Mouse (Mus musculus) gastrocnemius, postnatal 25 days (tissue): Measurements from ENCODE around the gene Tmub1. TPM values are rescaled to one million over a fixed set of nuclear protein-coding genes. Genes with fewer than 3 reads are reported as not detected.
"Not testable (repeated sequence)": the region's sequence is repeated elsewhere in the genome, so short reads cannot be mapped to it uniquely, and the experiment has no call there.

Source experiments
- DNase-seq: peaks from one replicate; pipeline ENCODE4 v3.0.0; 2022
- total RNA-seq, 2 experiments: library from RNA; stranded (reverse); gene quantifications; 1 replicate in 1 of 2; 2 replicates in 1 of 2; pipeline ENCODE4 v1.2.3; 2021

The Tmub1 gene
- total RNA-seq, 2 experiments from 2014 or later = 17.2 to 18.9 TPM

DNA sequence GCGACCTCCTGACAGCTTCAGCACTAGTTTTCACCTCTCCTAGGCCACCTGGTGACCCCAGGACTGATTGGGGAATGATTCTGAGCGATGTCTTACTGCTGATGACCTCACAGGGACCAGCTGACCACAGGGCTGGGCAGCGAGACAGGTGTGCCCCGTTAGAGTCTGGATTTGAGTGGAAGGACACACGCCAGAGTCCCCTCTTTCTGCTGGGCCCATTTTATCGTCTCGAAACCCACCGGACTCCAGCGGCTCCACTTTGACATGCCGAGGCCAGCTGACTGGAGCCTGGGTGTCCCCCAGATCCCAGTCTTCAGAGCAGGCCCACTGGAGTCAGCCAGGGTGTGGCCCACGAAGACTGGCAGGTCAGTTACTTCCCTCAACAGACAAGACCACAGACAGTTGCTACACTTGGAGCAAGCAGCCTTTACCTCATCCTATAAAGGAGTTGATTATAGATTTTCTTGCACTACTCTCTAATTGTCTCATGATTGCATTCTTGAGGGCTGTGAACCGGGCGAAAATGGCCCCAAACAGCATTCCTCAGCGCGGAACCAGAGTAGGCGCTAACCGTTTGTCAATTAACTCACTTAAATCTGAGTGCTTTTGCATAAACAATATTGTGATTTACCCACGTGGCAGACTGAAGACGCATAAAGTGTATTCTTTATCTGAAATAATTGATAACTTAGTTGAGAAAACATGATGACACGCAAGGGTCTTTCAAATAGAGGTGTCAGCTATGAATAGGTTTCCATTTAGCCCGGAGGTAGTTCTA, 23.5 kb downstream of the Tmub1 start:
- no peak for DNase-seq

DNA sequence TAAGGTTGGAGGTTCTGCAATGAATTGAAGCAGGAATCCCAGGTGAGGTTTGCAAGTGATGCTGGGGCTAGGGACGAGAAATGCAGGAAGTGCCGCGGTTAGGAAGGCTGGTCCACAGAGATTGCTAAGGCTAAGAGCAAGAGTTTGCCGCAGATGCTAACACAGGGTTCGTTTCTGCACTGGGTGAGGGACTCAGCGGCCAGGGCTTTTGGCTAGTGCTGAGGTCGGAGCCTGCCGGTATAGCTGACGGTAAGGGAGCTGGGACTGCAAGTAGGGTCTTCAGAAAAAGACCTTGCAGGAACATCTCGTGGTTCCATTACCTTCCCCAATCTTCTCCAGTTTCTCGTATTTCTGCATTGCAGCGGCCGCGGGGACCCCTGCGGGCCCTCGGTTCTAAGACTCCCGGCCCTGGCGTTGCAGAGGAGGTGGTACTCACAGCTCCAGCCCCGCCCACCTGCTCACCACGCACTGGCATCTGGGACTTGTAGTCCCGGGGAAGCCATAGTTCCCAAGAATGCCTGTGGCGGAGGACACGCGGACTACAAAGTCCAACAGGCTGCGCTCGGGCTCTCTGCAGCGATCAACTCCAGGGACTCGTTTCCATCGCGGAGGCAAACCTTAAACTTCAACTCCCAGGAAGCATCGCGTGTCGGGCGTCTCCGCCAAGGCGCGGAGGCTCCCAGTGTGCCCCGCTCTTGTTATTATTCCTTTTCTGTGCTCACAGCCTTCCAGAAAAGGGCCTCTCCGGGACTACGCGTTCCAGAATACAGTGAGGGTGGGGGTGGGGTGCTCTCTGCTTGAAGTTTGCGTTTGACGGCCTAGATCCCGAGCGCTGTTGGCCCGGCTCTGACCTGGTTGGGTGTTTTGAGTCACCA, 24.3 kb downstream of the Tmub1 start, which contains the start of the genes Cdk5 and Slc4a2:
Gene Cdk5, minus strand, starts transcription at position 402 of the 875 bp plus-strand sequence.
Gene Slc4a2, plus strand, starts transcription at position 709 of the 875 bp plus-strand sequence.
- peak; percentile 99 for DNase-seq

DNA sequence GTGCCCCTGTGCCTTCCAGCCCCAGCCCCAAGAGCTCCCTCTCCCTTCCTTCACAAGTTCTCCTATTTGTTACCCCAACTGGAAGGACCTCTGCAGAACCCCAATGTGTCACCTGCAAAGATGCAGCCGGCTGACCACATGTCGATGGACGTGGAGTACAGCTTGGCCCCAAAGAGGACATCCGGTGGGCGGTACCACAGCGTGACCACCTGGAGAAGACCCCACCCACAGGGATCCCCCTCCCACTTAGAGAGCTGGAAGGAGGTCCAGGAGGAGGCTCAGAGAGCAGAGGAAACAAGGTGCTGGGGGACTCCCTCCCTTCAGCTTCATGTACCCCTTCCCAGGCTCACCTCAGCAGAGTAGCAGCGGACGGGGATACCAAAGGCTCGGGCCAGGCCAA, 27.3 kb downstream of the Tmub1 start:
- DNase-seq = no peak

DNA sequence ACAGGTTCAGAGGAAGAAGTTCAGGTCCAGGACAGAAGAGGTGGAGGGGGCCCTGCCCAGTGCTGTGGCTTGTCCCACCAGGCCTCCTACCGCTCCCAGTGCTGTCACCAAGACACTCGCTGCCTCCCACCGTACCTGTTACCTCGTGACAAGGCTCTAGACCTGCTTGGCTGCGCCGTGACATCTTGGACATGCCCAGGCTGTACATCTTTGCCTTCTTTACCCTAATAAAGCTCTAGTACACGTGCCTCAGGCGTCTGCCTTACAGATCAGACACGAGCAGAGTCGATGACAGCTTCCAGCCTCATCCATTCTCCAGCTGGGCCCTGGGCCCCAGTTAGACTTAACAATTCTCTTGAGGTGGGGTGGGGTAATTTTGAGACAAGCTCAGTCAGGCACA, 30.1 kb downstream of the Tmub1 start:
- DNase-seq = no peak

DNA sequence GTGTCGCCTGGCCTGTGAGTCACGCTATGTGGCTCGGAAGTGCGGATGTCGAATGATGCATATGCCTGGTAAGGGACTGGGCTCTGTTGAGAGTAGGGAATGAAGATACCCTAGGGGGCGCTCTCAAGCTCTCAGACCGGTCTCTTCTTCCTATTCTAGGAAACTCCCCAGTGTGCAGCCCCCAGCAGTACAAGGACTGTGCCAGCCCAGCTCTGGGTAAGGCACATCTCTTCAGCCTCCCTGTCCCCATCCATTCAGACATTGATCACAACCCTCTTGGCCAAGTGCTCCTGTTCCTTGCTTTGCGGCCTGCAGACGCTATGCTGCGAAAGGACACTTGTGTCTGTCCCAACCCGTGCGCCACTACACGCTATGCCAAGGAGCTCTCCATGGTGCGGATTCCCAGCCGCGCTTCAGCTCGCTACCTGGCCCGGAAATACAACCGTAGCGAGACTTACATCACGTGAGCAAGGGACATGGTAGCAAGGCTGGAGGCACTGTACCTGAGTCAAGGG, 31.4 kb downstream of the Tmub1 start:
- DNase-seq = peak; percentile 41

DNA sequence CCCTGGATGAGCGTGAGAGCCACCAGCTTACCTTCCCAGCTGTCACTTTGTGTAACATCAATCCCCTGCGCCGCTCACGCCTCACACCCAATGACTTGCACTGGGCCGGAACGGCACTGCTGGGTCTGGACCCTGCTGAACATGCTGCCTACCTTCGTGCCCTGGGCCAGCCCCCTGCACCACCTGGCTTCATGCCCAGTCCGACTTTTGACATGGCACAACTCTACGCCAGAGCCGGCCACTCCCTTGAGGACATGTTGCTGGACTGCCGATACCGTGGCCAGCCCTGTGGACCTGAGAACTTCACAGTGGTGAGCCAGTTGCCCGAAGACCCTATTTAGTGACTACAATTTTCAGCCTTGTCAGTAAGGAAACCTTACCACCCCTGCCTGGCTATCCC, 33.7 kb downstream of the Tmub1 start:
- no peak for DNase-seq

DNA sequence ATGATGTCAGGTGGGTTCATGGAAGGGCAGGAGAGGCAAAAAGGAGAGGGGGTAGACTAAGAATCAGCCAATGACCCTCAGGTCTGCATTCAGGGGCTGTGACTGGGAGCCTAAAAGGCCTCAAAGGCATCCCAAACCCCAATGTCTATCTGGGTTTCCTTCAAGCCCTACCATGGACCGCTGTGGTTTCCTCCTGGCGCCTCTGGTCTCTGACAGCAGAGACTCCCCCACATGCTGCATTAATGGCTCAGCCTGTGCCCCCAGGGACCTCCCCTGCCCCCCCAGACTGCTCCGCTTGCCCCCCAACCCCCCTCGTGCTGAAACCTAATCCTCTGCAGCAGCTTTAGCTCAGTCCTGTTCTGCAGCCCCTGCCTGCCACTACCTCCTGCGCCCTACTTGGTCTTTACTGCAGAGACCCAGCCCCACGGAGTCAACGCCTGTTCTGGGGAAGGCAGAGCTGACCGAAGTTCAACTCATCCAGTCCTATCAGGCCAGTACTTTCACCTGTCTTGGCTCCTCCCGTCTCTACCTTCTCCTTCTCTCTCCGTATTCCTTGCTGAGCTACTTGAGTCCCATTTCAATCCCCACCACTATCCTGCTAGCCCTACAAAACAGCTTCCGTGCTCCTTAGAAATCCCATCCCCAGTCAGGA, 34.5 kb downstream of the Tmub1 start, which contains the start of gene Asic3:
Gene Asic3, plus strand, starts transcription at position 351 of the 652 bp plus-strand sequence.
- DNase-seq = no peak

DNA sequence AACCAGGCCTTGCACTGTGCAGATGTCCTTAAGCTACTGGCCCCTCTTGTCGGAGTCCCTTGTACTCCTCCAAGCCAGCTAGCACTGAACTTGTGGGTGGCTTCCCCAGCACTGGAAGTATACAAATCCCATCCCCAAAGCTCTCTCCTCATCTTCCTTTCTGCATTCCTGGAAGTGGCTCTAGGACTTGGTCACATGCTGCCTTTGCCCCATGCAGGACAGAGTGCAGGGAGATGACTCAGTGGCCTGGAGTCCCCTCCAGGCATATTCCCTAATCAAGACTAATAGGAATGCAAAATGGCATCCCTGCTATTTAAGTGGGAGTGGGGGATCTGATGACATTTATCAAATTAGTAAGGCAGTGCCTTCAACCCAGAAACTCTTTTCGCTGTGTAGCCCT, 35.6 kb downstream of the Tmub1 start:
- no peak for DNase-seq

DNA sequence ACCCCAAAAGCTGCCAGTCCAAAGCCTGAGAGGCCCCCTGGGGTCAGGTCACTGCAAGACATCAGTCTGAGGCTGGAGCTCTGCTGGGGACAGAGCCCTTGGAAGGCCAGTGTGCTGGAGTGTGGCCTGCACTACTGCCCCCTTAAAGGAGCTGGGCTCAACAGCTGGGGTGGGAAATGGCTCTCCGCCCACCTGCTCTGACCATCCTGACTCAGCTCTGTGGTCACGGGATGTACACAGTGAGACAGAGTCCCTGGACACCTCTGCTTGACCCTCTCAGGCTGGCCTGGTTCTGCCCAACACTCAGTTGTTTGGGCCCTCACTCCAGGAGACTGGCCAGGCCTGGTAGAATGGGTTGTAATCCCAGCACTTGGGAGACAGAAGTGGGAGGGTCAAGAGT, 38.2 kb downstream of the Tmub1 start:
- no peak for DNase-seq

DNA sequence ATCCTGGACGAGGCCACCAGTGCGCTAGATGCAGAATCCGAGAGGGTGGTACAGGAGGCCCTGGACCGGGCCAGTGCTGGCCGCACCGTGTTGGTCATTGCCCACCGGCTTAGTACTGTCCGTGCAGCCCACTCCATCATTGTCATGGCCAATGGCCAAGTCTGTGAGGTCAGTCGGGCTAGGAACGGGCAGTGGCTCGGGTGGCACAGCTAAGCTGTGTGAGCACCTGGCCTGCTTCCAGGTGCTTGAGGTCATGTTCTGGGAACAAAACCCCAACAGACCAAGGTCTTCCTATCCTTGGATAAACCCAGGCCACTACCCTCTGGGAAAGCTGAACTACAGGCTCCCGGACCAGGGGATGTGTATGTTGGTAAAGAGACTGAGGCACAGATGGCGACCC, 39.0 kb downstream of the Tmub1 start:
- no peak for DNase-seq

DNA sequence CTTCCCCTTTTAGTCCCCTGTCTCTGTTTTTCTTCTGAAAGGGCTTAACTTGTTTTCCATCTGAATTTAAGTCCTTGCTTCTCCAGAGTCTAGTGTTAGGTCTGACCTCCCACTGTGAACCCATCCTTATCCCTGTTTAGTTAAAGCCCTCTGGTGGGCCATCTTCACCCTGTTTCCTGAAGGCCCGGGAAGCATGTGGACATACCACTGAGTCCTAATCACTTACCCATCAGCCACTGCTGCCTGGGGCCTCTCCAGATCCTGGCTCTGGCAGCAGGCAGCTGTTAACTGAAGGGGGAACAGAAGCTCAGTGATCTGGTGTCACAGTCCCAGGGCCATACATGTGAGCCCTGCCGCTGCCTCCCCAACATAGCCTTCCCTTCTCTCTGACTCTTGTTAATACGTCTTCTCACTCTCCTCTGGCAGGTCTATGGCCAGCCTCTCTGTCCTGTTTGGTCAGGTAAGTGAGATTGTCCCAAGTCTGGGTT, 42.2 kb downstream of the Tmub1 start:
- DNase-seq = no peak

DNA sequence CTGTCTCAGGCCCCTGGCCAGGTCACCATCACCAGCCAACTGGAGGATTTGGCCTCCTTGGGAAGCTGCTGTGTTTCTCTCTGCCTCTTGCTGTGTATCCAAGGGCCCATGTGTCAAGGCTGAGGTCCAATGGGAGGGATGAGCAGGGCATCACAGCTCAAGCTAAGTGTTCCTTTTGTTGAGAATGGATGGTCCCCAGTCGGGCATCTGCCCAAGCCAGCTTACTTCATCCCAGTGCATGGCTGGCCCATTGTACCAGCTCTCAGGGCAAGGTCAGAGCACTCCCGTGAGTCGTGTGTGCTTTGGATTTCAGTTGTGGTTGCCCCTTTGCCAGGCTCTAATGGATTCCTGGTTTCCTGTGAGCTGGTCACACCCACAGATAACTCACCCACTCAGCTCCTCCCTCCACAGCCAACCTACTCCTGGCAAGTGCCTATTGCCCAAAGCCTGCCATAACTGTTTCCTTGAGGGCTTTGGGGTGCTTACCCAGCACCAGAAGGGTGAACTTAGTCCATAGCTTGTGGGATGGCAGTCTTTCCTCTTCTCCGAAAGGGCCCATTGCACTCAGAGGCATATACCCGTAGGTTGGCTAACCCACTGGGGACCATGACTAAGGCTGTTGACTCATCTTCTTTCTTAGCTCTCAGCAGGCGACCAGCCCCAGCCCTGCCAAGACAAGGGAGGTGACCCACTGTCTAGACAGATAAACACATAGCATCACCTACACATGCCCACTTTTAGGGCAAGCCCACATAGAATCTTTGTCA, 42.9 kb downstream of the Tmub1 start:
- no peak for DNase-seq

DNA sequence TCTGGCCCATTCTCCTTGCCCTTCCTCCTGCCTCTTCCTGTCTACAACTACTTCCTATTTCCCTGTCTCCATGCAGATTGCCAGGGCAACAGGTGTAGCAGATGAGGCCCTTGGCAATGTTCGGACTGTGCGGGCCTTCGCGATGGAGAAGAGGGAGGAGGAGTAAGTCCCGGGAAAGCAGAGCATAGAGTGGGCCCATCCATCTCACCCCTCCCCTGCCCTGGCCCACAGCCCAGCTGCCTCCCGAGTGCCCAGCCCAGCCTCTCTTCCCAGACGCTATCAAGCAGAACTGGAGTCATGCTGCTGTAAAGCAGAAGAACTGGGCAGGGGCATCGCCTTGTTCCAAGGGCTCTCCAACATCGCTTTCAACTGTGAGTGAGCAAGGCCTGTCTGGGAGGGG, 45.7 kb downstream of the Tmub1 start:
- no peak for DNase-seq

DNA sequence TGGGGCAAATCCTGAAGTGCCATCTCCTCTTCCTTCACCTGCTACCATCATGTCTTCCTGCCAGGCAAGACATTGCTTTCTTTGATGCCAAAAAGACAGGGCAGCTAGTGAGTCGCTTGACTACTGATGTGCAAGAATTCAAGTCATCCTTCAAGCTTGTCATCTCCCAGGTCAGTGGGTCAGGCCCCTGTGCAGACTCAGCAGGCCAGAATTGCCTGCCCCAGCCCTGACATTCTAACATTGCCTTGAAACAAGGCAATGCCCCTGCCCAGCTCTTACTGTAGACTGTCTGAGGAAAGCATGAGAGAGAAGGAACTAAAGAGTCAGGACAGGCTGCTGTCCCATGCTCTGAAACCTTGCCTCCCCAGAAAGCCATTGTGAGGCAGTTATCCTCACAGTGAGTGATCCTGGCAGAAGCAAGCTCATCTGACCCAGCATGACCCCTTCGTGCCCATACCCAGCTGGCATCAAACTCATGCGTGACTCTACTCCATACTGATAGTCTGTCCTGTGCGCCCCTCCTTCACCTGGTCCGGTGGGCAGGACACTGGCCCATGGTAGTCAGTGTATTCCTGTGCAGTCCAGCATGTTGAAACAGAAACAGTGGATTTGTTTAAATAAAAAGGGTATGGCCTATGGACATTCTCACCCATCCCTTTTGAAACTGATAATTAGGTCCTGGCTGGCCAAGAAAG, 46.6 kb downstream of the Tmub1 start:
- no peak for DNase-seq

DNA sequence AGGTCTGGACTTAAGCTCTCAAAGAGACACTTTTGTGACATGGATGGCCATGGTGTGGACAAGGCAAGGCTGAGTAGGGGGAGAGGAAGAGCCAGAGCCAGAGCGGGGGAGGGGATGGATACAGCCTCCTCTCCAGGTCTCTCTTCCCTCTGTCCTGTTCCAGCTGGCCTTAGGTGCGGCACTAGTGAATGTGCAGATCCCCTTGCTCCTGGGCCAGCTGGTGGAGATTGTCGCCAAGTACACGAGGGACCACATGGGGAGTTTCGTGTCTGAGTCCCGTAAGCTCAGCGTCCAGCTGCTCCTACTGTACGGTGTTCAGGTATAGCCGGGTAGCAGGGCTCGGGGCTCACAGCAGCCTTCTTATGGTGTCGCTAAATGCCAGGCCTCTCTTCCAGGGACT, 47.3 kb downstream of the Tmub1 start:
- DNase-seq = peak; percentile 31

DNA sequence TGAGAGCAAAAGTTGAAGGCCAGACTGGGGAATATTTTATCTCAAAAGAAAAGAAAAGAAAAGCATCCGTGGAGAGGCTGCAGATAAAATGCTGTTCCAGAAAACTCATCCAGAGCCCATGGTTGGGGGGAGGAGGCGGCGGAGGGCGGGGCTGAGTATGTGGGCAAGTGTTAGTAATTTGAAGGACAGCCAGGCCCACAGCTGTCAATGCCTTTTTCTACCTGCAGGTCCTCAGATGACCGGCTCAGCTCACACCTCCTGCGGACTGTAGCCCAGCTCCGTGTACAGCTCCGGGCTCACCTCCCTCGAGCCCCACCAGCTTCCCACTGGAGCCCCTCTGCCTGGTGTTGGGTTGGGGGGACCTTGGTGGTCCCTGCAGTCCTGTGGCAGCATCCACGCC, 48.0 kb downstream of the Tmub1 start:
- no peak for DNase-seq

DNA sequence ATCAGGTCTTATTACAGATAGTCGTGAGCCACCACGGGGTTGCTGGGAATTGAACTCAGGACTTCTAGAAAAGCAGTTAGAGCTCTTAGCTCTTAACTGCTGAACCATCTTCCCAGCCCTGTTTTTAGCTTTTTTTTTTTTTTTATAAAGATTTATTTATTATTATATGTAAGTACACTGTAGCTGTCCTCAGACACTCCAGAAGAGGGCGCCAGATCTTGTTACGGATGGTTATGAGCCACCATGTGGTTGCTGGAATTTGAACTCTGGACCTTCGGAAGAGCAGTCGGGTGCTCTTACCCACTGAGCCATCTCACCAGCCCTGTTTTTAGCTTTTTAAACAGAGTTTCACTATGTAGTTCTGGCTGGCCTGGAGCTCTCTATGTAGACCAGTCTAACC, 51.4 kb downstream of the Tmub1 start:
- not testable (repeated sequence) for DNase-seq
